Mouse (Mus musculus): ENCODE data around the gene Rapgef5. TPM values are rescaled to one million over a fixed set of nuclear protein-coding genes. Genes with fewer than 3 reads are reported as not detected.

Rapgef5 gene
- total RNA-seq, 2 experiments from 2014 or later, result 167 to 174 TPM

DNA sequence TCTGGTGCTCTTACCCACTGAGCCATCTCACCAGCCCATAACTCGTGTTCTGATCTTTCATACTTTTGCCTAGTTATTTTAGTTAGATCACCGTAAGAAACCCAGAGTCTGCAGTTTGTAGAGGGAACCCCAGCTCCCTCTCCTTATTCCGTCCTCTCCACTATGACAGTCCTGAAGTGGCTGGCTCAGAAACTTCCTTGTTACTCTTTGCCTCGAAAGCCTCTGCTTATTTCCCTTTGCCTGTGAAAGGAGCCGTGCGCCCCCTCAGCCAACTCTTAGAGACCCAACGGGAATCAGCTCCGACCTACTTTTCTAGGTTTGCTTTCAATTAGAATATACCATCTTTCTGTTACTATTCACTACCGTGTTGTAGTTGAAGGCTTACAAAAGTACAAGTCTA, 186.6 kb downstream of the Rapgef5 start:
- DNase-seq (ENCODE audit: extremely low spot score in 1 of 2, low spot score in 1 of 2), result no peak

DNA sequence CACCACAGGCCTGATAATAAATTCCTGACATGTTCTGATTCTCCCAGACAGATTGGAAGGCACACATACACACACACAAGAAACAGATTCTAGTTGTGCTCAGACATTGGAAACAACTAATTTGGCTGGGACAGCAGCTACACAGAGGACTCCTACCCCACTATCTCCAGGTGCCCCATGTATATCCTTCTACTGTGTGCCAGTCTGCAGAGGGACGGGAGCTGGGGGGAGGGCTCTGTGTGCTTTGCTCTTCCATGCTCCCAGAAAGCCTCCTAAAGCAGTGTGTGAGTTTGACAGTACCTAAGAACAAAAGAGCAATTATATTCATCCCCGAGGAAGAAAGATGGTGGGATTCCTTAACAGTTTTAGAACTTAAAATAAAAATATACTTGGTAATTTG, 187.1 kb downstream of the Rapgef5 start:
- DNase-seq (ENCODE audit: extremely low spot score in 1 of 2, low spot score in 1 of 2), result no peak

DNA sequence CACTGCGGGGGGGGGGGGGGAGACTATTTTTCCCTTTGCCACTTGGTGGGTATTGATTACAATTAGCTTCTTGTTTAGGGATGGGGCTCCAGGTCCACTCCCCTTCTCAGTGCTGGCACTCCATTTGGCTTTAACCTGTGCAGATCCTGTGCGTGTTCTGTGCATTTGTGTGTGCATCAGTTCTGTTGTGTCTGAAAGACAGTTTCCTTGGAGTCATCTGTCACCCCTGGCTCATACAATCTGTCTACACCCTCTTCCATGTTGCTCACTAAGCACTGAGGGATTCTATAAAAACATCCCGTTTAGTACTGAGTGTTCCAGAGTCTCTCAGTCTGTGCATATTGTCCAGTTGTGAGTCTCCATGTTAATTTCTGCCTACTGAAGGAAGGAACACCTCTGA, 189.0 kb downstream of the Rapgef5 start:
- DNase-seq (ENCODE audit: extremely low spot score in 1 of 2, low spot score in 1 of 2), result no peak

DNA sequence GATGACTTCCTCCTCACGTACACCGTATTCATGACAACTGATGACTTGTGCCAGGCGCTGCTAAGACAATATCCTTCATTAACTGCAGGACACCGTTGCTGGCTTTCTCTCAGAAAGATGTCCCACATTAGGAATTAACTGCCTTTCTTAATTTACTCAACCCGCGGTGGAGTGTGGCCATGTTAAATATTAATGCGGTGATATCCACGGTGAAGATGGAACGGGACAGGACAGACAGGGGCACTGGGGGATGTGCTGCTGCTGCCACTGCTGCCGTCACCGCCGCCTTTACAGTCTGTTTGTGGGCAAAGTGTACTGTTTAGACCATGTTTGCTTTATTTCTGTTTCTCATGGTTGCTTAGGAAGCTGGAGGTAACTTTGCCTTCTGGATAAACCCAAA, 193.0 kb downstream of the Rapgef5 start:
- no peak for DNase-seq (ENCODE audit: extremely low spot score in 1 of 2, low spot score in 1 of 2)

DNA sequence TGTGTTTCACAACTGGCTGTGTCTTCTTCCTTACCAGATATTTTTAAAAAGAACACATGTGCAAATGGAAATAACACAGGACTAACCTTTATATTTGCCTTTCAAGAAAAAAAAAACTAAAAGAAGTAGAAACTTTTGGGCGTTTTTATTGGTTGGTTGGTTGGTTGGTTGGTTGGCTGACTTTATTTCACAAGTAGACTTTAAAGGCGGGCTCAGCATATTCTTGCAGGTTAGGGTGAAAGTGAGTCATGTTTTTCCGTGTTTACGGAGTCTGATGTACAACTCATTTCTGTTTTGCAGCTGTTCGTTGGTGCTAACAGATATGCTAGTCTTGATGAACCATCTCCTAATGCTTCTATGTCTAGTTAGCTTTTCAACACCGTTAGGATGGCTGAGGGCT, 196.2 kb downstream of the Rapgef5 start:
- no peak for DNase-seq (ENCODE audit: extremely low spot score in 1 of 2, low spot score in 1 of 2)

DNA sequence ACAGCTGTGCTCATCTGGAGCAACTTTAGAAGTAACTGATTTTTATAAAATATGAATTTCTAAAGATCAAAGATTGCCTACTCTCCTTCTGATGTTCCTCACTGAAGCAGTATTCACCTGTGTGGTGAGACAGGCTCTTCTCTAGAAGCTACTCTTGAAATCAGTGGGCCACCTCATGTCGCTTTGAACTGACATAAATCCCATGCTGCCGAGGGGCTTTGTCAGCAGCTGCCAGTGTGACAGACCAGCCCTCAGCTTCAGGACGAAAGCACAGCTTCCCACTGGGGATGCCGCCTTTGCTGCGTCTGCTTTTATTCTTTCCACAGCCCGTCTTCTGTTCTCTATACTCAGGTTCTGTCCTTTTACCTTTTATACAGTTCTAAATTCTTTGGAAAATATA, 197.3 kb downstream of the Rapgef5 start:
- DNase-seq (ENCODE audit: extremely low spot score in 1 of 2, low spot score in 1 of 2), result no peak

DNA sequence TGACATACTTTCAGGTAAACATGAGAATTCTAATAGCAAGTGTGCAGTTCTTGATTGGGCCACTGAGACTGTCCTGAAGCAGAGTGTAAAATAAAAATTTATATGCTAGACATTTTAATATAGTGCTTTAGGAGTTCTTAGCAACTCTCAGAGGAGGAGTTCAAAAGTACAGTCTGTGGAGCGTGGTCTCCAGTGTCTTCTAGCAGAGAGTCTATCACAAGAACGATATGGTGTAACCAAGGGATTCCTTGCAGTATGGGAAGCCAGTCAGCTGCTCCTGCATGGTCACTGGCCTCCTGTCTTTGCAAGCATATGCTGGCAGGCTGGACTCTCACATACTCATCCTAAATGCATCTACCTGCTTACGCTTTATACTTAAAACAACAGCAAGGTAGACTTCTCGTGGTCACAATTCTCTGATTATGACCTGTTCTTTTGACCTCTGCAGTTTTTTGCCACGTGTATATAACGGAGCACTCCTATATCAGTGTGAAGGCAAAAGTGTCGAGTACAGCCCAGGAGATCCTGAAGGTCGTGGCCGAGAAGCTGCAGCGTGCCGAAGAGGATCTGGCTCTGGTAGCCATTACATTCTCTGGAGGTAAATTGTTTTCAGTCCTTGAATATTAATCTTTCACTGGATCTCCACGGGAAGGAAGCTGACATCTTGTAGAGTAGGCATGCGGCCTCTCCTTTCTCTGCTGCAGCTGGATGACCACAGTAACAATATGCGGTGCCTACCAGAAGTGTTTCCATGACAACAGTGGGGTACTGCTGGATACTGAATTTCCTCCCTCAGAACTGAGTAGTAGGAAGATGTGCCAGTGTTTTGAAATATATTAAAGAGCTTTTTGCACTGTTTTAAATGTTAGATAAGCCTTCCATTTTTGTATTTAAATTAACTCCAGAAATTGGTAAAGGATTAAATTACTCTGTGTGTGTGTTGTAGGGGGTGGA, 204.8 kb downstream of the Rapgef5 start:
- no peak for DNase-seq (ENCODE audit: extremely low spot score in 1 of 2, low spot score in 1 of 2)

DNA sequence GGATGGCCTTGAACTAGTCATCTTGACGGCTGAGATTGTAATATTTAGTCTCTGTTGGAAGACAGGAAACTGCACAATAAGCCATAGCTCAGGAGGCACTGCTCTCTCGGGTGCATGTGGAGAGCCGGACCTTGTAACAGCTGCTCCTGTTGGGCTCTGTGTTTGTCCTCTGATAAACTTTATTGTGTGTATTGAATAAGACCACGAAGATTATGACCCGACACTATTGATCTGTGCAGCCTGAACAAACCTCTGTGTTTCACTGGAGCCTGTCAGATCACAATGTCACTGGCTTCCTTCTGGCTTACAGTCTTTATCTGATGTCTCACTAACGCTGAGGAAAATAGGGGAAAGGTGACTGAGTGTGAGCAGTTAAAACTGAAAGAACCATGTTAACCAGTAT, 205.5 kb downstream of the Rapgef5 start:
- no peak for DNase-seq (ENCODE audit: extremely low spot score in 1 of 2, low spot score in 1 of 2)

DNA sequence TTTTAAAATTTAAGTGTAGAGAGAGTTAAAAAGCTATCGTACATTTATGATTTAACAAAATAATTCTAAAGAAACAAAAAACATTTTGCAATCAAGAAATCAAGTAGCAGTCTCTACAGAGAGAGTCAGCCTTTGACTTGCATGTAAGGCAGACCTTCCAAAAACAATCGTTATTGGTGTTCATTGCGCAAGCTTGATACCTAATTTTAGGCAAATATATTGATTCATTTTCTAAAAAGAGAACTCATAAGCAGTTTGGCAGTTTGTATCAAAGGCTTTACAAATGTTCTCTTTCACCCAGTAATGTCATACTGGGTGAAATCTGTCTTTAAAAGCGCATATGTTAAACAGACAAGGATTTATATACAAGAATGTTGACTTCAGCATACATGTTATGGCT, 208.7 kb downstream of the Rapgef5 start:
- no peak for DNase-seq (ENCODE audit: extremely low spot score in 1 of 2, low spot score in 1 of 2)

DNA sequence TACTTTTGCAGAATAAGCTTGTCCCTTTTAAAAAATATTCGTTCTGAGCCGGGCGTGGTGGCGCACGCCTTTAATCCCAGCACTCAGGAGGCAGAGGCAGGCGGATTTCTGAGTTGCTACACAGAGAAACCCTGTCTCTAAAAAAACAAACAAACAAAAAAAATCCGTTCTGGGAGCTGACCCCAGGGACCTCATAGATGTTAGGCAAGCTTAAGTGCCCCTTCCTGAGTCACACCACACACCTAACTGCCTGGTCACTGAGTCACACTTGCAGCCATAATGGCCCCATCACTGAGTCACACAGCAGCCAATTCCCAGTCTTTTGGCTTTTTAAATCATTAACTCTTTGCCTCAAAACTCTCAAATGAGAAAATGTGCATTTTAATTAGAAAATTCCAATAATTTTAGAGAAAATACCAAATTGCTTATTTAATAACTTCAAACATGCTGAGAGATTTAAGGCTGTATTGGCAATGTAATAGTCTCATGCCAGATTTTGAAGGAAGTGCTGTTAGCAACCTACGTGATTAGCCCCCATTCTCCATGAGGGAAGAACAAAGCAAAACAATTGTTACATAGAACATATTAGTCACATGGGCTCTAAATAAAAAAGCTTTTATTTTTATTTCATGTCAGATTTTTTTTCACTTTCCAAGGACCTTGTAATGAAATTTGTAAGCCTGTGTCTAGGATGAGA, 211.3 kb downstream of the Rapgef5 start:
- DNase-seq (ENCODE audit: extremely low spot score in 1 of 2, low spot score in 1 of 2), result no peak

DNA sequence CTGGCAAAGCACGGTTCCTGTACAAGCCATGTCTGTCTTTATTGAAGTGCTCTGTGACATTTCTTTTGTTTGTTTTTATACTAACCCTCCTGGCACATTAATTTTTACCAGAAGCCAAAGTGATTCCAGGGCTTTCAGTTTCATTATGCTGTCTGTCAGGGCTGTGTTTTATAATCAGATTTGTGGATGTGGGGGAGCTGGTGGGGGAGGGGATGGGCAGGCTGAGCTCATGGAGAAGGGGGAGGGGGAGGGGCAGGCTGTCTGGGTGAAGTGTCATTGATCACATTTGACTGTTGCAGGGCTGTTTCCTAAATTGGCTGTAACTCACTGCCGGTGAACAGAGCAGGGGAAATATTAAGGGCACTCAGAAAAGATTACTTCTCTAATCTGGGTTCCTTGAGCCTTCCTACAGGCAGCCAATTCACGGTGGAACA, 211.9 kb downstream of the Rapgef5 start:
- peak in 1 of 2 experiments; percentile 27 for DNase-seq (ENCODE audit: extremely low spot score in 1 of 2, low spot score in 1 of 2)

DNA sequence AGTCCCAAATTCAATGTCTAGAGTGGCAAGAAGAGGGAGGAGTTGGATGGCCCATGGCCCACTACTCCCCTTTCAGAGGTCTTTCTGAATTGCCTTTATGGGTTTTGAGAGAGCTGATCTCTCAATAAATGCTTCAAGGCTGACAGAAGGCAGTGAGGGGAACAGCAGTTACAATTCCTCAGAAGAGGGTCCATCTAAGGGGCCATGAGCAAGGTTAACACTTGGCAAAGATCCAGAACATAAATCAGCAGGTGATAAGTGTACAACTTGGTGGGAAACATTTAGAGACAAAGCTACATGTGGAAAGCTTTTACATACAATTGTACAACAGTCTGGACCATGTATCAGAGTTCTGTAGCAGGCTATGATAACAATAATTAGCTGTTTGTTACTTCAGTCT, 217.3 kb downstream of the Rapgef5 start:
- no peak for DNase-seq (ENCODE audit: extremely low spot score in 1 of 2, low spot score in 1 of 2)

DNA sequence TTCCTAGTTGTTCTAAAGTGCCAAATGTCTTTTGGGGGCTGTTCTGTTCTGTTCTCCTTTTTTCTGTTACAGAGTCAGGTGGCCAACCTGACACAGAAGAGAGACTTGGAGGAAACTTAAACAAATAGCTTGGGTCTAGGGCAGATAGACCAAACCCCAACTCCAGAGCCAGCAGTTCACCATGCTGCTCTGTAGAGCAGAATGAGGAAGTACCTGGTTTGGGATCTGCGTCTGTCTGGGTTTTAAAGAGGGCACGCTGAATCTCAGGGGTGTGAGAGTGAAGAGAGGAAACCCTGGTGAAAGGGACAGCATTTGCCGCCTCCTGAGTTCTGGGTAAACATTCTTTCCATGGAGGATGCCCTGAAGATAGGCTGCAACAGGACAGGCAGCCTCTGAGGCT, 219.9 kb downstream of the Rapgef5 start:
- DNase-seq (ENCODE audit: extremely low spot score in 1 of 2, low spot score in 1 of 2), result no peak

DNA sequence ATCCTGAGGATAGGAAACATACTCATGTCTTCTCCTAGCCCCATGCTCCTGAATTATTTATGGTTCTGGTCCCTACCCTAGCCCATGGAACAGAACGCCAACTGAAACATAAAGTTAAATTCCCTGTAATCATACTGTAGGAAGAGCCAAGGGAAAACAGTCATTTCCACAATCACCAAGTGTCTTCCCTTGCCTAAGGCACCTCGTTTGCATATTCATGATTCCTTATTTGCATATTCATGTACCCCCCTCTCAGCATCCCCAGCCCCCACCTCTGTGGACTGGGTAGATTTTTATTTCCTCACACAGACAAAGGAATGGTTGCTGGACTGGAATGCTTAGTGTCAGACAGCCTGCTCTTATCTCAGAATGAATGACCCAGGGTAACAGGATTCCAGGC, 220.6 kb downstream of the Rapgef5 start:
- DNase-seq (ENCODE audit: extremely low spot score in 1 of 2, low spot score in 1 of 2), result no peak

DNA sequence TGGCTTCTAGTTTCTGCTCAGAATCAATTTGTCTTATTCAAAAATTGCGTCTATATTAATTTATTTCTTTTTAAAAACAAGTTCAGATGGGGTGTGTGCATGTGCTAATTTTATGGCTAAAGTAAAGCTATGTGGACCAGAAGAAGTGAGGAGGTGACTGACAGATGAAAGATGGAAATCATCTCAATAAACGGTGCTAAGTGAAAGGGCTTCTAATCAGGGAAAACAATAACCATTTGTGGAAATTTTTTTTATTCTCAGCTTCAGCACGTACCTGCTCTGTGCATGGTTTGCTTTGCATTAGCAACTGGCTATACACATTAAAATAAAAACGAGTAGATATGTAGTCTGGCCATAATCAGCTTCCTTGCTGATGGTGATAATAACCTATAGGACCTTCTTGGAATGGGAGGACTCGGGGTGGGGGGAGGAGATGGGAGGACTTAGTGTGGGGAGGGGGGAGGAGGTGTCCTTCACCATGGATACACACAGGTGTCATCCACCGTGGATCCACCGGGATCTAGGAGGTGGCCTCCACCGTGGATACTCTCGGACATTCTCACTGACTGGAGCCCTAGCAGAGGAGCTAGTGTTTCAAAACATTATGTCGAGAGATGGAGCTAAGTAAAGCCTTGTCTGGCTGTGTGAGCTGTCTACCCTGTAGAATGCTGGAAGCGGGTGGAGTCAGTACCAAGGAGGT, 221.2 kb downstream of the Rapgef5 start:
- no peak for DNase-seq (ENCODE audit: extremely low spot score in 1 of 2, low spot score in 1 of 2)

DNA sequence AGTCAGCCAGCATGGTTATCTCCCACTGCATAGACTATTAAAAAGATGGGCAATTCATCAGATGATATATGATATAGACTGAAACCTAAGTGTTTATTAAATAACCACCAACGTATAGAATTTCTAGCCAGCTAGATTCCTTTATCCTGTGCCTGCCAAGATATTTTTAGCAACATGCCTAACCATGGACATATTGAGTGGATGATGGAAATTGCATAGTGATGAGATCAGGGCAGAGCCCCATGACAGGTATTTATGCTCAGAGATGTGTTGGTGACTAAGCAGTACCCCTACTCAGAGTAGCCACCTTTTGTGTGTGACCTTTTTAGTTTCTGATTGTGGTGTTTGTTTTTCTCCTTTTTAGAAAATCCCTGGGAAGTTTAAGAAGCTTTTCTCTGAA, 226.2 kb downstream of the Rapgef5 start:
- DNase-seq (ENCODE audit: extremely low spot score in 1 of 2, low spot score in 1 of 2), result no peak

DNA sequence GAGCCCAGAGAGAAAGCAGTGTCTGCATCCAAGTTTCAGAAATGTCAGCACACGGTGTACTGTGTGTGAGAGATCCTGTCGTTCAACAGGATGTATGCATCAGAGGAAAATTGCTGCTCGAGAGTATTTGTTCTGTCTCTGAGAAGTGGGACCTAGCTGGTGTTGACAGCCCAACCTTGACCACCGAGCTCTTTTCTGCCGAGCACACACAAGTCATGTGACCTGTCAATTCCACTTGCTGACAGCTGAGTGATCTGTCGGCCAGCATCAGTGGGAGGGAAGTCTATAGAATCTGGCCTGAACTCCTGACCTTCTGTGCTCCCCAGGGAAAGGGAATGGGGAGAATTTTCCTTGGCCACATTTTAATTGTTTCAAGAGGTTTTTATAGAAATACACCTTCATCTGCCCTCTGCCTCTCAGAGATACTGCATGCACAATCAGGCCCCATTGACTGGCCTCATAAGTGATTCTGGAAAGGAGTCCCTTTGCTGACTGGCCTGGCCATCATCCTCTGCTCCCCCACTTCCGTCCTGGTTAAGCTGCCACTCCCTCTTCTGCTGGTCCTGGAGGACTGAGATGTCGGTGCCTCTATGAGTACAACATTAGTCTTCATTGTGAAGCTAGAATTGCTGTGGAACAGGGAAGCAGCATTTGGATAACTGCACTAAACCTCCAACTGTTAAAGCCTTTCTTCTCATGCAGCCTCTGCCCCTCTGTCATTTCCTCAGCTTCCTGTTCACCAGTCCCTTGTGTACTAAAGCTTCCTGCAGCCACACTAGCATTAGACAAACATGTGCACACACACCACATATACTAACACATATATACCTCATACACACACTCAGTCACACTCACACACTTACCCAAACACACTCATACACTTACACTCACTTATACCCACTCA, 228.6 kb downstream of the Rapgef5 start:
- no peak for DNase-seq (ENCODE audit: extremely low spot score in 1 of 2, low spot score in 1 of 2)

DNA sequence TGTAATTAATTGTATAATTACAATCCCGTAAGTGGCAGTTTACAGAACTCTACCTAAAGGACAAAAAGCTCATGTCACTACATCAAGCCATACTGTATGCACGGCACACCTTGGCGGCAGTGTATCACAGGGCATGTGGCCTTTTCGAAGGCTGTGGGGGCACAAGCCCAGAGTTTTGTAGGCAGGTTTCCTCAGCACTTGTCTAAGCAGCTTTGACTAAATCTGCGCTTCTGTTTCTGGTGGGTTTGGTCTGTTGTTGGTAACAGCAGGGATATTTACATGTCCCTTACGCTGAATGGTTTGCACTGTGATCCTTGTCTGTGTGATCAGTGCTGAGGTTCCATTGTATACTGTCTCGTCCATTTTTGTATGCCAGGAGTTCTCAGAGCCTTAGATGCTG, 230.3 kb downstream of the Rapgef5 start:
- no peak for DNase-seq (ENCODE audit: extremely low spot score in 1 of 2, low spot score in 1 of 2)

DNA sequence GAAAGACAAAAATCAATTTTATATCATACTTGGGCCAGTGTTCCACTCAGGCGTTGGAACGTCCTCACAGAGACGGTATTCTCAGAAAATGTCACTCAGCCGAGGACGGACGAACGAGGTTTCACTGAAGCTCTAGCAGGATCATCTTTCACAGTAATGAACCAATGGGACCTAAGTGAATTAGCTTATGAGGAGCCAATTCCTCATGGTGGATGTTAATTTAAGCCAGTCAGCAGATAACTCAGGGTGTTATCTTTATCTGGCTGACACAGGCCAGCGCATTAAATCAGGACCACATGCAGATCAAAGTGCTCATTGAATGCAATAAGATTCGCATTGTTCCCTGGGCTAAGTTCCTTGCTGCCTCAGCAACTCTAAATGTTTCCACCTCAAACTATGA, 234.8 kb downstream of the Rapgef5 start:
- no peak for DNase-seq (ENCODE audit: extremely low spot score in 1 of 2, low spot score in 1 of 2)
